Mouse (Mus musculus): Measurements from ENCODE around the gene Susd1. TPM values are rescaled to one million over a fixed set of nuclear protein-coding genes. Genes with fewer than 3 reads are reported as not detected.
A peak's percentile ranks its signal among the peaks of the same experiment; 100 is the strongest.

Susd1 gene
- polyA plus RNA-seq, 1 experiment from 2014 or later: 8.1 TPM

- Histone ChIP-seq H3K36me3 (peaks cover 10% of the 10 kb centered on the region; the same call in 1 of the 2 replicates), H3K4me1 (peaks cover 3% of the 10 kb centered on the region; the same call in 1 of the 2 replicates), H3K27me3 (ENCODE audit: insufficient read depth, poor library complexity, severe bottlenecking) (no peaks in the 10 kb centered on the region), H3K9me3 (no peaks in the 10 kb centered on the region), H3K4me3 (no peak overlapping the region), H3K27ac (peak overlapping the region; percentile 33; the same call in 1 of the 2 replicates)
- no peak for DNase-seq (ENCODE audit: low spot score)
- WGBS: 70% methylated on average over 5 of the region's 5 CpGs
Observed at GRCm38 (mm10) chr4:59422025-59422783, 16.2 kb downstream of the Susd1 start.

- 72% methylated on average over 5 of the region's 5 CpGs for WGBS
- no peak for DNase-seq (ENCODE audit: low spot score)
- H3K4me1 ChIP-seq: peaks cover 3% of the 10 kb centered on the region; the same call in 1 of the 2 replicates
- H3K27ac ChIP-seq: no peak overlapping the region
- H3K4me3 ChIP-seq: no peak overlapping the region
- peaks cover 14% of the 10 kb centered on the region; the same call in 1 of the 2 replicates for H3K36me3 ChIP-seq
- no peaks in the 10 kb centered on the region for H3K27me3 ChIP-seq (ENCODE audit: insufficient read depth, poor library complexity, severe bottlenecking)
- no peaks in the 10 kb centered on the region for H3K9me3 ChIP-seq
Observed at GRCm38 (mm10) chr4:59421369-59421746, 17.1 kb downstream of the Susd1 start.

GRCm38 (mm10) chr4:59420695-59421368 lies 17.6 kb downstream of the Susd1 start:
- 88% methylated on average over 7 of the region's 7 CpGs for WGBS

GRCm38 (mm10) chr4:59419211-59419610 lies 19.2 kb downstream of the Susd1 start:
- 84% methylated on average over 4 of the region's 4 CpGs for WGBS
- H3K4me3 ChIP-seq: no peak overlapping the region
- H3K4me1 ChIP-seq: peaks cover 3% of the 10 kb centered on the region; the same call in 1 of the 2 replicates
- H3K36me3 ChIP-seq: peaks cover 14% of the 10 kb centered on the region; the same call in 1 of the 2 replicates
- H3K27me3 ChIP-seq (ENCODE audit: insufficient read depth, poor library complexity, severe bottlenecking): no peaks in the 10 kb centered on the region
- H3K27ac ChIP-seq: 0 out of 2 replicates have a peak overlapping the region, but pooled peaks have one; percentile 10
- DNase-seq (ENCODE audit: low spot score): no peak
- no peaks in the 10 kb centered on the region for H3K9me3 ChIP-seq

More at GRCm38 (mm10) chr4:59420695-59421368, 17.6 kb downstream of the Susd1 start:
- Histone ChIP-seq H3K27me3 (ENCODE audit: insufficient read depth, poor library complexity, severe bottlenecking) (no peaks in the 10 kb centered on the region), H3K4me1 (peaks cover 3% of the 10 kb centered on the region; the same call in 1 of the 2 replicates), H3K9me3 (no peaks in the 10 kb centered on the region), H3K27ac (no peak overlapping the region), H3K36me3 (peaks cover 14% of the 10 kb centered on the region; the same call in 1 of the 2 replicates), H3K4me3 (no peak overlapping the region)
- no peak for DNase-seq (ENCODE audit: low spot score)

- no peaks in the 10 kb centered on the region for H3K4me1 ChIP-seq
- no peak for DNase-seq (ENCODE audit: low spot score)
- 88% methylated on average over 5 of the region's 5 CpGs for WGBS
- peaks cover 19% of the 10 kb centered on the region; the same call in 1 of the 2 replicates for H3K36me3 ChIP-seq
- H3K4me3 ChIP-seq: no peak overlapping the region
- no peaks in the 10 kb centered on the region for H3K9me3 ChIP-seq
- H3K27ac ChIP-seq: peak overlapping the region; percentile 12; the same call in 1 of the 2 replicates
- no peaks in the 10 kb centered on the region for H3K27me3 ChIP-seq (ENCODE audit: insufficient read depth, poor library complexity, severe bottlenecking)
Observed at GRCm38 (mm10) chr4:59413428-59413827, 25.0 kb downstream of the Susd1 start.

- Histone ChIP-seq H3K9me3 (no peaks in the 10 kb centered on the region), H3K36me3 (peaks cover 15% of the 10 kb centered on the region; the same call in 1 of the 2 replicates), H3K4me1 (no peaks in the 10 kb centered on the region), H3K27ac (no peak overlapping the region), H3K27me3 (ENCODE audit: insufficient read depth, poor library complexity, severe bottlenecking) (no peaks in the 10 kb centered on the region), H3K4me3 (no peak overlapping the region)
- no peak for DNase-seq (ENCODE audit: low spot score)
- 85% methylated on average over 9 of the region's 9 CpGs for WGBS
Observed at GRCm38 (mm10) chr4:59411153-59411552, 27.3 kb downstream of the Susd1 start.

- H3K36me3 ChIP-seq: peaks cover 22% of the 10 kb centered on the region; the same call in 1 of the 2 replicates
- H3K4me3 ChIP-seq: no peak overlapping the region
- H3K27me3 ChIP-seq (ENCODE audit: insufficient read depth, poor library complexity, severe bottlenecking): no peaks in the 10 kb centered on the region
- peaks cover 12% of the 10 kb centered on the region for H3K4me1 ChIP-seq
- no peak overlapping the region for H3K27ac ChIP-seq
- H3K9me3 ChIP-seq: no peaks in the 10 kb centered on the region
- 80% methylated on average over 4 of the region's 4 CpGs for WGBS
- DNase-seq (ENCODE audit: low spot score): no peak
Observed at GRCm38 (mm10) chr4:59407766-59408165, 30.7 kb downstream of the Susd1 start.

GRCm38 (mm10) chr4:59404375-59404774 lies 34.1 kb downstream of the Susd1 start:
- Histone ChIP-seq H3K4me3 (peak overlapping the region; percentile 25; the same call in 1 of the 2 replicates), H3K27me3 (ENCODE audit: insufficient read depth, poor library complexity, severe bottlenecking) (no peaks in the 10 kb centered on the region), H3K4me1 (peaks cover 12% of the 10 kb centered on the region), H3K9me3 (no peaks in the 10 kb centered on the region), H3K27ac (peak overlapping the region; percentile 70), H3K36me3 (peaks cover 21% of the 10 kb centered on the region; the same call in 1 of the 2 replicates)
- WGBS: 32% methylated on average over 6 of the region's 6 CpGs
- peak; percentile 86 for DNase-seq (ENCODE audit: low spot score)

- 91% methylated on average over 10 of the region's 10 CpGs for WGBS
- peaks cover 10% of the 10 kb centered on the region; the same call in 1 of the 2 replicates for H3K36me3 ChIP-seq
- H3K4me1 ChIP-seq: peaks cover 12% of the 10 kb centered on the region
- no peak overlapping the region for H3K27ac ChIP-seq
- no peak for DNase-seq (ENCODE audit: low spot score)
- no peaks in the 10 kb centered on the region for H3K9me3 ChIP-seq
- H3K4me3 ChIP-seq: no peak overlapping the region
- no peaks in the 10 kb centered on the region for H3K27me3 ChIP-seq (ENCODE audit: insufficient read depth, poor library complexity, severe bottlenecking)
Observed at GRCm38 (mm10) chr4:59400931-59401330, 37.5 kb downstream of the Susd1 start.

GRCm38 (mm10) chr4:59399343-59399742 lies 39.1 kb downstream of the Susd1 start:
- Histone ChIP-seq H3K9me3 (no peaks in the 10 kb centered on the region), H3K27ac (no peak overlapping the region), H3K36me3 (0 out of 2 replicates have a peak, but pooled peaks cover 5% of the 10 kb centered on the region), H3K4me3 (no peak overlapping the region), H3K27me3 (ENCODE audit: insufficient read depth, poor library complexity, severe bottlenecking) (no peaks in the 10 kb centered on the region), H3K4me1 (peaks cover 4% of the 10 kb centered on the region)
- no peak for DNase-seq (ENCODE audit: low spot score)
- WGBS: 57% methylated on average over 4 of the region's 4 CpGs

- Histone ChIP-seq H3K36me3 (peaks cover 3% of the 10 kb centered on the region; the same call in 1 of the 2 replicates), H3K4me1 (no peaks in the 10 kb centered on the region), H3K27me3 (ENCODE audit: insufficient read depth, poor library complexity, severe bottlenecking) (no peaks in the 10 kb centered on the region), H3K27ac (no peak overlapping the region), H3K9me3 (no peaks in the 10 kb centered on the region), H3K4me3 (no peak overlapping the region)
- 93% methylated on average over 2 of the region's 2 CpGs for WGBS
- no peak for DNase-seq (ENCODE audit: low spot score)
Observed at GRCm38 (mm10) chr4:59395528-59395927, 42.9 kb downstream of the Susd1 start.

GRCm38 (mm10) chr4:59394155-59394554 lies 44.3 kb downstream of the Susd1 start:
- H3K4me3 ChIP-seq: no peak overlapping the region
- H3K27ac ChIP-seq: no peak overlapping the region
- DNase-seq (ENCODE audit: low spot score): no peak
- H3K4me1 ChIP-seq: no peaks in the 10 kb centered on the region
- H3K36me3 ChIP-seq: peaks cover 5% of the 10 kb centered on the region; the same call in 1 of the 2 replicates
- 94% methylated on average over 2 of the region's 2 CpGs for WGBS
- no peaks in the 10 kb centered on the region for H3K27me3 ChIP-seq (ENCODE audit: insufficient read depth, poor library complexity, severe bottlenecking)
- no peaks in the 10 kb centered on the region for H3K9me3 ChIP-seq
